Mouse (Mus musculus) neutrophil, adult 83 days (primary cell): ENCODE measurements around the gene Gm17359. TPM values are rescaled to one million over a fixed set of nuclear protein-coding genes. Genes with fewer than 3 reads are reported as not detected.

Experiments used
- total RNA-seq, 2 experiments: library from RNA; stranded (reverse); gene quantifications; one replicate each; pipeline ENCODE4 v1.2.4; 2023

Gene Gm17359
- not detected for total RNA-seq

DNA sequence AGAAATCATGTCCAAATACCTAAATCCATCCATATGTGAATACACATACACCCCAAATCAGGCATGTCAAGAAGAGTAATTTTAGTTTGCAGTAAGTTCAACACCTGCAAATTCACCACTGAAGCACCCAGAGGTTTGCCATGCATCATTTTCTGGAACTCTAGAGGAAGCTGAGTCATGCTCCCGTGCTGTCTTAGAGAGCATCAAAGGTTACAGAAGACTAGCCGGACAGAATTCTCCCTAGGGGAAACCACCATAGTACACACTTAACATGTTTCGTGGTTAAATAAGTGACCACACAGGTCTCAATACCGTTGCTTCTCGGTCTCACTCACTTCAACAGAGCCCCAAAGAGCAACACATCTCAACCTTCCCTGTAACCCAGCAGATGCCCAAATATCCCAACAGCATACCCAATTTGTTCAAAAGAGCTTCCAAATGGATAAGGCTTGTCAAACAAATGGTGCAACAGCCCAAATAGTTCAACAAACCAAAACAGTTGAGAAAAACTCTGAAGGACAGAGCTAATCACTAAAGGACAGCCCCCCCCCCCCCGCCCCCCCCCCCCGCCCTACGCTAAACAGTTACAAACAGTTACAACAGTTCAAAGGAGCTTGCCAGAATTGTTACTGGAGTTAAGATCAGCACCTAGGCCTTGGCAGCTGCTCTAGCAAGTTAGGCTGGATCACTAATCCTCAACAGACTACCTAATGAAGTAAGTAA, at the start of gene Gm17359:
TSS of gene Gm17359 (plus strand) at position 618 of the 723 bp plus-strand sequence.

Other genes with a start within 250 kb of the Gm17359 start
- gene Rapgef2, start 50.1 kb upstream of the Gm17359 start, total RNA-seq, result 10 to 100 TPM; 38.8 to 39.7 TPM
- gene Fnip2, start 231.1 kb downstream of the Gm17359 start, total RNA-seq, result 10 to 100 TPM; 29.6 to 35.0 TPM